Mouse (Mus musculus) ZHBTc4 (cell line): ENCODE results near the gene Mgat3.

Experiments
- DNase-seq: peaks from one replicate; pipeline ENCODE4 v3.0.0-alpha.2; 2011; ENCODE audit warnings: low read depth, low spot score

Gene Mgat3

DNA sequence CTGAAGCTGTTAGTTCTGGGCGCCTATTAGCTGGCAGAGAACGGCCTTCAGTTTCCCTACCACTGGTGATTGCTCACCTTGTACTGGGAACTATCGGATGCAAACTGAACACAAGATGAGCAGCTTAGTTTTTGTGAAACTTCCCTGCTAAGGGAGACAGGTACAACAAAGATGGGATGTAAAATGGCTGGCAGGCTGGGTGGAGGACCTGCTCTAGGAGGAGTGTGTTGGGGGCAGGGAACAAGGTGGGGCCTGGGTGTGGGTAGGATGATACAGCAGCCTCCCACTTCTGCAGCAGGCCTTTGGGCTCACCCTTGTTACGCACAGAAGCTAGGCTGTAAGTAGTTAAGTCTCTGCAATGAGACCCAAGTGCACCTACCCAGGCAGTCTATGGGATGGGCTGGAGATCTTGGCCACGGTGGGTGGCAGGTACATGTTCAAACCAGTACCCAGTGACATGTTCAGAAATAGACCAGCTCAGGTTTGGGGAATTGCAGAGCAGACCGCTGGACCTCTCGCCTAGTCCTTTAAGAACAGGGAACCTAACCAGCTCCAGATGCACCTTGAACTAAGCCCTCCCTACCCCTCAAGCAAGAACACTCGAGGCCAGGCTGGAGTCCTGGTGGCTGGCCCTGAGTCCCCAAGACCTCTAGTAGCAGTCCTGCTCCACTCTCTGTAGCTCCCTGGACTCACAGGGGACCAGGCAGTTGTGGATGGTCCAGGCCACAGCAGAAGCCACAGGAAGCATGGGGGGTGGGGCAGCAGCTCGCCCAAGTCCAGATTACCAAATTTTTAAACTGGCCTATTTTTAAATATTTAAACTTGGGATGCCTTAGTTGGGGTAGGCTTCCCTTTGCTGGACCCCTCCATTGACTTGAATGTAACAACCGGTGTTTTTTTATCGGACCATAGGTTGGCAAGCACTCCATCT lies 85.0 kb downstream of the Mgat3 start:
- DNase-seq, result peak; percentile 87

DNA sequence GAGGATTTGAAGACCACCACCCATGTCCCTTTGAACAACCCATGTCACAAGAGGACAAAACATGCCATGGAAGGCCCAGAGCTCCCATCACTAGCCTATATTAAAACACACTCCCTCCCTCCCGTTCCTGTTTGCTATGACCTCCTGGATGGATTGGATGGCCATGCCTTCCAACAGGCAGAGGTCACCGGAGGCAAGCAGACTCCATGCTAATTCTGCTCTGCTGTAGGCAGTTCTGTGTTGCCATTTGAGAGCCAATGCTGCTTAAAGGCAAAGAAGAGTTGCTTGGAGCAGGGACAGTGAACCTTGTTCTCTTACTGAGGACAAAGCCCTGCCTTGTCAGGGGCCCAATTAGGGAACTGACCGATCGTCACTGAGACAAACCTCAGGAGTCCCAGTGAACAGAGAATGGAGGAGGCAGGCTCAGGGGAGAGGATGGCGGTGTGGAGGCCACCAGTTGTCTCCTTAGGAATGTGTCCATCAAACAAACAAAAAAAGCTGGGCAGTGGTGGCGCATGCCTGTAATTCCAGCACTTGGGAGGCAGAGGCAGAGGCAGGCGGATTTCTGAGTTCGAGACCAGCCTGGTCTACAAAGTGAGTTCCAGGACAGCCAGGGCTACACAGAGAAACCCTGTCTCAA lies 86.0 kb downstream of the Mgat3 start:
- DNase-seq, result peak; percentile 78

DNA sequence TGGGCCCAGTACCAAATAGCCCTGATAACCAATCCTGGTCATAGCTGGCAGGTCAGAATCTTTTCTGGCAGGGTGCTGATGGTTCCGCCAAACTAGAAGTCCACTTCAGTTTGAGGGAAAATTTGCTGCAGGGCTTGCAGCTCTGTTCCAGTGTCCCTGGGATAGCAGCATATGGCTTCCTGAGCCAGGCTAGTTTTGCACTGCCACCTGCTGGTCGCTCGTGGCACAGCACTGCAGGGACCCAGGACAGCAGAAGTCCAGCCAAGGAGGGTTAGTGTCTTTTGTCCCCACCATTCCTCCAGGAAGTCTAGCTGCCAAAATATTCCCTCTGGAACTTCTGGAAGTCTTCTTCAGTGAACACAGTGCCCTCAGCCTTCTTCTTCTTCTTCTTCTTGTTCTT lies 87.2 kb downstream of the Mgat3 start:
- peak; percentile 90 for DNase-seq

DNA sequence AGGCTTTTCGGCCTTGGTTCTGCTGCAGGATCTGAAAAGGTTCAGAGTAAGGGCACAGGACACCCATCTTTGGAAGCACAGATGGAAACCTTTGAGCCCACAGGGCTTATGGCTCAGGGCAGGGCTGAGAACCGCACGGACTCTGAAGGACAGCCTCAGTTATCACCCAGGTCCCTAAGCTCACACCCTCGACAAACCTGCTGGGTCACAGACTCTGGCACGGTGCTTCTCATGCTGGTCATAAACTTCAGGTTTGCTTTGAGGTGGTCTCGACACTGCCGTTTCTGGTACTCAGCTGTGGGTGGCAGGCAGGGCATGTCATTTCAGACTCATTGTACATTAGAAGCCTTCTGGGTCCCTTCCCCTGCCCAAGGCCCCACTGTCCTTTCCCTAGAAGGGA lies 87.6 kb downstream of the Mgat3 start:
- DNase-seq, result no peak

DNA sequence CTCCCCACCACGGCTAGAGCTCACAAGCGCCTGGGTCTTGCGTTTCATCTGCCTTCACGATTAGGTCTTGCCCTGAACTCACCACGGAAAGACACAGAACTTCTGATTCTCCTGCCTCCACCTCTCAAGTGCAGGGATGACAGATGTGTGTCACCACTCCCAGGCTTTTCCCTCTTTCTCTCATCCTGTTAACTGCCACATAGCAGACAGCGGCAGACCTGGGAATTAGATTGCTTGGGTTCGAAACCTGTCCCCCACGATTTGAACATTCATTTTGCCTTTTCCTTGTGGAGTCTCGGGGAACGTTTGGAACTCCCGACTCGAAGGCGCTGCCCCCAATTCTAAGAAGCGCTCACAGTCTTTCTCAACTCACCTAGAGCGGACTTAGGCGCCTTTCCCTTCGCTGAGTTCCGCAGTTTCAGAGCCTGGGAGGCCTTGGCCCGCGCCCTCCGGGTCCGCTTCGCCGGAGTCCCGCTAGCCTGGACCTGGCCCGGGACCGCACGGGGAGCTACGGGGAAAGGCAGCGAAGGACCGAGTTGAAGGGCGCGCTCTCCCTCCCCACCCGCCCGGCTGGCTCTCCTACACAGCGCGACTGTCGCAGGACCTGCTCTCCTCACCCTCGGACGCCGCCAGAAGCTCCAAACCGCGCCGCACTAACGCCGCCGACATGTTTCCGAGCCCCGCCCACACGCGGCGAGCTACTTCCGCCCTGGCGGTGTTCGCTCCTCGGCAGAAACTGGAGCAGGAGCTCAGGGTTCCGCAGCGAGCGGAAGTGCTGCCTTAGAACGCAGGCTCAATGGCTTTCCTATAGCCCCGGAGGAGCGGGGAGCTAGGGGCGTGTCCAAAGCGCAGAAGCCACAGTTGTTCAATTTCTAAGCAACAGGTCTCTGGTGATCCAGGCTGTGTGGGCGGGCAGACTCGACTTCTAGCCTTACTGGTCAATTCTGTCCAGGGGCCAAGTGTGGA lies 90.4 kb downstream of the Mgat3 start, which contains the start of gene Rps19bp1:
Rps19bp1 (minus strand) TSS at position 706 of the 966 bp plus-strand sequence.
- peak; percentile 99 for DNase-seq
